In the genomic region with DNA sequence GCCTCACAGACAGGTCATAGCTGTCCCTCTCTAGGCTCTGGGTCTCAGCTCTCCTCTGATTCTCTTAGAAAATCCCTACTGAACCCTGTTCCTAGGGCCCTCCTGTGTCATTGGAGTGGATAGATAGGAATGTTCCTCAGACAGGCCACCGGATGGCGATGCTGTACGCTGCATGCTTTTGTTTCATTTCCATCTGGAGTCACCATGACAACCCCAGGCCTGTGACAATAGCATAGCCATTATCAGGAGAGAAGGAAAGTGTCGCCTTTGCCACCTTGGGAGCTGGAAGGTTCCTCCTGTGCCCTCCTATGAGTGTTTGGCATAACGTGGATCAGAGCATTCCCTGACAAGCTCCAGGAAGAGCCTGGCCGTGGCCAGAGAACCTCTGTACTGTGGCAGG, we compare ENCODE assay signal across 13 mouse cellular contexts.
DNase-seq lines count a peak whose midpoint lies in the region; TF ChIP-seq lines count a peak whose summit lies in the region.
"Had no signal": no experiment of that assay in that cellular context is flagged by ENCODE, and none has a peak within 500 bp of the region (broad histone marks: within the 10 kb centered on the region; RNA-seq: fewer than 3 reads in every experiment).

No protein-coding gene starts in this region.

- intact Hi-C loops in left cerebral cortex, postnatal 4 days (cut with DNase I) = no loop called here
- intact Hi-C loops in left cerebral cortex, postnatal 36 days (cut with DNase I) = no loop called here

- H3K4me3 ChIP-seq in cortical plate, adult 2 months (ENCODE audit: insufficient read depth, low read length) = no peak overlapping the region
- H3K4me3 ChIP-seq: limb, embryonic 10.5 days had no signal

- H3K4me1 ChIP-seq in cortical plate, adult 2 months (ENCODE audit: control insufficient read depth, insufficient read depth, low read length) = peaks cover 10% of the 10 kb centered on the region

- TF ChIP-seq POLR2A in cortical plate, adult 2 months (IDR thresholded peaks at IDR 0.05; ENCODE audit: extremely low read depth, insufficient read depth, low read length) = no peak

- TF ChIP-seq CTCF in cortical plate, adult 2 months (IDR thresholded peaks at IDR 0.05; ENCODE audit: extremely low read depth, insufficient read depth, low read length) = peak; percentile 35

- DNase-seq in embryo, embryonic 10.5 days (ENCODE audit: low spot score) = peak; percentile 58
- DNase-seq in embryo, embryonic 11 days = no peak
- peak; percentile 55 for DNase-seq in left cerebral cortex, postnatal 4 days
- no peak for DNase-seq in left cerebral cortex, postnatal 36 days (ENCODE audit: low spot score in 2 of 2)
- peak; percentile 34 for DNase-seq in ES-CJ7 (ENCODE audit: low read depth, low spot score)
- DNase-seq in urinary bladder, adult 2 months (ENCODE audit: low spot score) = no peak
- DNase-seq in frontal cortex, postnatal 36 days (ENCODE audit: low spot score in 2 of 2) = no peak
- DNase-seq: cerebellum, adult 9-10 months; heart, postnatal 10 days; kidney, postnatal 14 days; lung, postnatal 14 days had no signal

- H3K27ac ChIP-seq in cortical plate, adult 2 months (ENCODE audit: insufficient read depth, low read length) = no peak overlapping the region
- H3K27ac ChIP-seq: limb, embryonic 10.5 days had no signal

Comparison
In these comparisons a context has a peak if more than half of its experiments do, and no peak if none do; other contexts are left out.
1. DNase-seq: peak in embryo, embryonic 10.5 days (single experiment), left cerebral cortex, postnatal 4 days (single experiment) and ES-CJ7 (single experiment); none in embryo, embryonic 11 days (single experiment), left cerebral cortex, postnatal 36 days (0 of 2), urinary bladder, adult 2 months (single experiment) and frontal cortex, postnatal 36 days (0 of 2).